Mouse (Mus musculus): ENCODE measurements around the gene Cdk11b.
"Not testable (repeated sequence)": the region's sequence is repeated elsewhere in the genome, so short reads cannot be mapped to it uniquely, and the experiment has no call there.

Cdk11b gene

GRCm38 (mm10) chr4:155606825-155607224 is 17.8 kb upstream of the Cdk11b start:
- DNase-seq (ENCODE audit: low spot score): no peak

- no peak for DNase-seq (ENCODE audit: low spot score)
These were observed 12.8 kb upstream of the Cdk11b start for GRCm38 (mm10) chr4:155611860-155612259.

GRCm38 (mm10) chr4:155613264-155613663 is 11.4 kb upstream of the Cdk11b start:
- DNase-seq (ENCODE audit: low spot score): no peak

GRCm38 (mm10) chr4:155618321-155618720 is 6.3 kb upstream of the Cdk11b start:
- DNase-seq (ENCODE audit: low spot score): no peak

GRCm38 (mm10) chr4:155630267-155630666 is 5.6 kb downstream of the Cdk11b start:
- DNase-seq (ENCODE audit: low spot score): no peak

- no peak for DNase-seq (ENCODE audit: low spot score)
These were observed 11.3 kb downstream of the Cdk11b start for GRCm38 (mm10) chr4:155635766-155636499.

- DNase-seq (ENCODE audit: low spot score): no peak
These were observed 18.9 kb downstream of the Cdk11b start for GRCm38 (mm10) chr4:155643531-155643930.

GRCm38 (mm10) chr4:155645308-155645707 is 20.7 kb downstream of the Cdk11b start, which contains the start of gene Gm10563:
Gm10563 (minus strand) TSS chr4:155645408.
- DNase-seq (ENCODE audit: low spot score): not testable (repeated sequence)

GRCm38 (mm10) chr4:155645721-155646120 is 21.1 kb downstream of the Cdk11b start:
- DNase-seq (ENCODE audit: low spot score): no peak

GRCm38 (mm10) chr4:155649355-155649754 is 24.7 kb downstream of the Cdk11b start:
- no peak for DNase-seq (ENCODE audit: low spot score)

GRCm38 (mm10) chr4:155651553-155652269 is 27.1 kb downstream of the Cdk11b start:
- DNase-seq (ENCODE audit: low spot score): peak; percentile 44

- no peak for DNase-seq (ENCODE audit: low spot score)
These were observed 27.8 kb downstream of the Cdk11b start for GRCm38 (mm10) chr4:155652283-155653085.

- DNase-seq (ENCODE audit: low spot score): peak; percentile 88
These were observed 28.4 kb downstream of the Cdk11b start, which contains the start of gene Mmp23 for GRCm38 (mm10) chr4:155653086-155653450. Mmp23 (minus strand) TSS chr4:155653384.

- peak; percentile 67 for DNase-seq (ENCODE audit: low spot score)
These were observed 29.0 kb downstream of the Cdk11b start for GRCm38 (mm10) chr4:155653451-155654182.

GRCm38 (mm10) chr4:155654183-155654455 is 29.5 kb downstream of the Cdk11b start:
- DNase-seq (ENCODE audit: low spot score): no peak

- DNase-seq (ENCODE audit: low spot score): peak; percentile 65
These were observed 30.0 kb downstream of the Cdk11b start for GRCm38 (mm10) chr4:155654456-155655298.

GRCm38 (mm10) chr4:155656214-155656751 is 31.6 kb downstream of the Cdk11b start:
- DNase-seq (ENCODE audit: low spot score): no peak

GRCm38 (mm10) chr4:155658961-155659360 is 34.3 kb downstream of the Cdk11b start:
- no peak for DNase-seq (ENCODE audit: low spot score)

GRCm38 (mm10) chr4:155660641-155661040 is 36.0 kb downstream of the Cdk11b start:
- no peak for DNase-seq (ENCODE audit: low spot score)

- DNase-seq (ENCODE audit: low spot score): no peak
These were observed 42.2 kb downstream of the Cdk11b start for GRCm38 (mm10) chr4:155666903-155667302.

All from embryo, embryonic 10 days (tissue).